Mouse (Mus musculus) lung, adult 2 months (tissue): ENCODE results near the gene Fau. TPM values are rescaled to one million over a fixed set of nuclear protein-coding genes. Genes with fewer than 3 reads are reported as not detected.
A peak's percentile ranks its signal among the peaks of the same experiment; 100 is the strongest.

Source experiments
- DNase-seq: peaks from one replicate; pipeline ENCODE4 v3.0.0; 2022
- H3K4me1 ChIP-seq: fragments of 200-500 bp; 2 replicates; pipeline ENCODE4 v1.6.1; 2011; ENCODE audit warnings: low read length; ENCODE audit not compliant: control insufficient read depth, insufficient read depth
- H3K4me3 ChIP-seq: fragments of 200-500 bp; replicated peaks from 2 replicates; pipeline ENCODE3; 2011; ENCODE audit warnings: low read depth, mild to moderate bottlenecking, control low read depth, low read length; ENCODE audit errors: extremely low read depth
- CTCF ChIP-seq: fragments of 200-500 bp; IDR thresholded peaks from 2 replicates; pipeline ENCODE4 v1.5.1; 2011; ENCODE audit warnings: mild to moderate bottlenecking, low read length, control low read depth; ENCODE audit not compliant: insufficient read depth
- POLR2A ChIP-seq: fragments of 200-500 bp; IDR thresholded peaks from 2 replicates; pipeline ENCODE4 v1.6.1; 2011; ENCODE audit warnings: low read depth, mild to moderate bottlenecking, control low read depth, low read length, borderline replicate concordance; ENCODE audit errors: extremely low read depth
- WGBS: fragments of 180-500 bp; shearing (Covaris S2); methylation state at CpG from one replicate; pipeline ENCODE4 v1.1.7; 2018; 5-methylcytosine and 5-hydroxymethylcytosine counted together
- polyA plus RNA-seq: library from polyadenylated mRNA; depleted of rRNA; stranded (reverse); fragments of >200 nt; gene quantifications from 2 replicates; pipeline ENCODE4 v1.2.3, GENCODE M21; 2012

Gene Fau
- polyA plus RNA-seq, 1 experiment = 896 TPM

GRCm38 (mm10) chr19:6070571-6071250 is 13.1 kb downstream of the Fau start:
- no peak overlapping the region for H3K4me3 ChIP-seq
- H3K4me1 ChIP-seq = peaks cover 8% of the 10 kb centered on the region; the same call in 1 of the 2 replicates
- no peak for DNase-seq
- WGBS = 89% methylated on average over 31 of the region's 31 CpGs
- TF ChIP-seq CTCF (no peak), POLR2A (no peak)

GRCm38 (mm10) chr19:6071261-6071660 is 13.6 kb downstream of the Fau start:
- 89% methylated on average over 19 of the region's 19 CpGs for WGBS
- TF ChIP-seq CTCF (no peak), POLR2A (no peak)
- H3K4me1 ChIP-seq = peaks cover 11% of the 10 kb centered on the region
- H3K4me3 ChIP-seq = no peak overlapping the region
- no peak for DNase-seq

GRCm38 (mm10) chr19:6073889-6074288 is 16.2 kb downstream of the Fau start:
- TF ChIP-seq POLR2A = no peak
- TF ChIP-seq CTCF = no peak
- 82% methylated on average over 5 of the region's 5 CpGs for WGBS
- no peak for DNase-seq

GRCm38 (mm10) chr19:6076564-6077393 is 19.1 kb downstream of the Fau start, which contains the start of gene Vps51:
Vps51 (minus strand) TSS chr19:6077231.
- Histone ChIP-seq H3K4me3 (peak within 1 kb of the TSS; percentile 80), H3K4me1 (peaks cover 6% of the 10 kb centered on the region)
- peak; percentile 60; the same call in 1 of the 2 replicates for TF ChIP-seq POLR2A
- no peak for TF ChIP-seq CTCF
- peak; percentile 84 for DNase-seq
- under 1% methylated on average over 33 of the region's 33 CpGs for WGBS

More at GRCm38 (mm10) chr19:6073889-6074288, 16.2 kb downstream of the Fau start:
- Histone ChIP-seq H3K4me3 (no peak overlapping the region), H3K4me1 (peaks cover 6% of the 10 kb centered on the region)

- no peak for DNase-seq
- TF ChIP-seq POLR2A (no peak), CTCF (no peak)
- peaks cover 13% of the 10 kb centered on the region for H3K4me1 ChIP-seq
- WGBS = 91% methylated on average over 12 of the region's 12 CpGs
- H3K4me3 ChIP-seq = no peak within 1 kb of the TSS
Measured at GRCm38 (mm10) chr19:6079983-6080480, 22.4 kb downstream of the Fau start, which contains the start of gene Tmem262. Tmem262 (plus strand) TSS chr19:6080033.

- Histone ChIP-seq H3K4me1 (peaks cover 7% of the 10 kb centered on the region), H3K4me3 (no peak within 1 kb of the TSS)
- 84% methylated on average over 9 of the region's 9 CpGs for WGBS
- TF ChIP-seq CTCF = no peak
- no peak for TF ChIP-seq POLR2A
- no peak for DNase-seq
Measured at GRCm38 (mm10) chr19:6082156-6082555, 24.5 kb downstream of the Fau start, which contains the start of gene Gm28374. Gm28374 (minus strand) TSS chr19:6082256.

GRCm38 (mm10) chr19:6084478-6085248 is 27.0 kb downstream of the Fau start, which contains the start of the genes Zfpl1 and Cdca5:
Zfpl1 (minus strand) TSS chr19:6084956.
Cdca5 (plus strand) TSS chr19:6084983.
- TF ChIP-seq POLR2A (peak; percentile 76; the same call in 1 of the 2 replicates), CTCF (no peak)
- DNase-seq = peak; percentile 96
- under 1% methylated on average over 58 of the region's 58 CpGs for WGBS
- Histone ChIP-seq H3K4me1 (peaks cover 7% of the 10 kb centered on the region), H3K4me3 (peak within 1 kb of the TSS; percentile 94)

- H3K4me1 ChIP-seq = peaks cover 7% of the 10 kb centered on the region
- TF ChIP-seq CTCF = no peak
- WGBS = under 1% methylated on average over 17 of the region's 17 CpGs
- peak; percentile 23 for DNase-seq
- H3K4me3 ChIP-seq = peak overlapping the region; percentile 43
Measured at GRCm38 (mm10) chr19:6085417-6085879, 27.8 kb downstream of the Fau start.
